Mouse (Mus musculus) ES-Bruce4 (cell line): ENCODE measurements at regions not wholly inside any gene's neighbourhood (a gene's known extent, or its start where the extent isn't known, plus 50 kb on each side); places are given as distances from the start of the nearest gene placed in this dataset.

Source experiments
- CTCF ChIP-seq: IDR thresholded peaks from one replicate; pipeline ENCODE4 v1.8.1; 2011; ENCODE audit warnings: low read depth, low read length
- POLR2A ChIP-seq: IDR thresholded peaks from one replicate; pipeline ENCODE4 v1.8.1; 2011; ENCODE audit warnings: low read length; ENCODE audit not compliant: insufficient read depth

DNA sequence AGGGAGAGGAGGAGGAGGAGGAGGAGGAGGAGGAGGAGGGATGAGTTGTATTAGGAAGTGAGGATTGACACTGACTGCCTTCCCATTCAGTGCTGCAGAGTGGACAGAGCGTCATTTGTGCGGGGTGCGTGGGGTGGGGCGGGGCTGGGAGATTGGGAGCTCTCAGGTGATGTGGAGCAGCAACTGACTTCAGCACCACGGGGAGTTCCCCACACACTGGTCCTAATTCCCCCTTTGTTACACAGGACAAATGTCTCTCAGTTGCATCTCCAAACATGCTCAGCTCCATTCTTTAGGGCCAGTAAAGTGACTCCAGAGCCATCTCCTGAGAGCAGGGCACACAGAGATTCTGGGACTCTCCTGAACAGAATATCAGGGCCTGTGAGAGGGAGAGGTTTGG lies 118.5 kb upstream of the Zc3h12a start:
- TF ChIP-seq POLR2A (no peak), CTCF (no peak)
